Mouse (Mus musculus): ENCODE results near the gene Trem2. TPM values are rescaled to one million over a fixed set of nuclear protein-coding genes. Genes with fewer than 3 reads are reported as not detected.

Gene Trem2
- total and polyA plus RNA-seq, 3 experiments: not detected

DNA sequence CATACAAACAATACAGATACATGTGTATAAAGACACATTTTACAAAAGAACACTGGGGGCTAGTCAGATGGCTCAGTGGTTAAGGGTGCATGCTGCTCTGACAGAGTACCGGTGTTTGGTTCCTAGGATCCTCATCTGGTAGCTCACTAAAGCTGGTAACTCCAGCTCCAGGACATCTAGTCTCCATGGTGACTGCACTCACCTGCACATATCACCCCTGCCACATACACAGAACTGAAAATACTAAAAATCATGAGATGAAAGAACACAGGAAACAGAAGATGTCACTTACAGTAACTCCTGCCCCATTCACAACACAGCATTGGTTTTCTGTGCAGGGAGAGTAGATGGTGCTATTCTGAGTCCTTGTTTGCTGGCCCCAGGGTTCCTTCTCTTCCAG lies 27.5 kb upstream of the Trem2 start:
- Histone ChIP-seq H3K36me3 (replicated peaks in 1 of 2; ENCODE audit: control insufficient read depth in 1 of 2, insufficient read depth in 1 of 2, low read length in 1 of 2) (no peaks in the 10 kb centered on the region), H3K79me2 (replicated peaks; ENCODE audit: control insufficient read depth, extremely low read depth, insufficient read depth, poor library complexity, severe bottlenecking) (no peaks in the 10 kb centered on the region), H3K9me3 (replicated peaks; ENCODE audit: low read length) (no peaks in the 10 kb centered on the region), H3K4me2 (ENCODE audit: insufficient read depth, low read depth, poor library complexity, severe bottlenecking) (no peak overlapping the region), H3K9ac (ENCODE audit: insufficient read depth, low read depth) (no peak overlapping the region), H3K4me1 (ENCODE audit: control insufficient read depth in 1 of 2, insufficient read depth in 2 of 2) (peaks cover 0 to 41% of the 10 kb centered on the region in 2 experiments; a peak in 2 of 4 replicates), H3K4me3 (replicated peaks in 1 of 3; ENCODE audit: low read depth in 2 of 3, low read length in 2 of 3, poor library complexity in 1 of 3) (no peak overlapping the region), H3K27me3 (replicated peaks) (no peaks in the 10 kb centered on the region), H3K27ac (ENCODE audit: insufficient read depth, low read depth) (no peak overlapping the region)
- no peak for DNase-seq (ENCODE audit: extremely low read depth)
- in situ Hi-C loops (cut with MboI; ENCODE audit: low pct_ligation_motif_present, low pct_unique_long_range_greater_than_20kb, low sequenced_read_pairs): no loop called here
- dilution Hi-C loops (cut with MboI; ENCODE audit: extremely low pct_ligation_motif_present, extremely low pct_unique_long_range_greater_than_20kb, low sequenced_read_pairs): no loop called here
- TF ChIP-seq MYC (IDR thresholded peaks at IDR 0.05; ENCODE audit: low read depth, low read length) (no peak), ZNF384 (IDR thresholded peaks at IDR 0.05; ENCODE audit: low read depth, low read length) (no peak), SMC3 (IDR thresholded peaks at IDR 0.05; ENCODE audit: low read depth, low read length) (no peak), NELFE (IDR thresholded peaks at IDR 0.05; ENCODE audit: low read depth, low read length) (no peak), KAT2A (IDR thresholded peaks at IDR 0.05; ENCODE audit: insufficient replicate concordance, low read length) (no peak), CHD2 (IDR thresholded peaks at IDR 0.05; ENCODE audit: low read length) (no peak), RCOR1 (conservative IDR thresholded peaks at IDR 0.05; ENCODE audit: low read depth, low read length) (no peak), SIN3A (IDR thresholded peaks at IDR 0.05; ENCODE audit: low read length) (no peak), ZC3H11A (IDR thresholded peaks at IDR 0.05; ENCODE audit: low read depth, low read length) (no peak), JUN (IDR thresholded peaks at IDR 0.05; ENCODE audit: insufficient read depth, low read depth, low read length) (no peak), POLR2A (IDR thresholded peaks at IDR 0.05; ENCODE audit: low read depth, low read length) (no peak)

DNA sequence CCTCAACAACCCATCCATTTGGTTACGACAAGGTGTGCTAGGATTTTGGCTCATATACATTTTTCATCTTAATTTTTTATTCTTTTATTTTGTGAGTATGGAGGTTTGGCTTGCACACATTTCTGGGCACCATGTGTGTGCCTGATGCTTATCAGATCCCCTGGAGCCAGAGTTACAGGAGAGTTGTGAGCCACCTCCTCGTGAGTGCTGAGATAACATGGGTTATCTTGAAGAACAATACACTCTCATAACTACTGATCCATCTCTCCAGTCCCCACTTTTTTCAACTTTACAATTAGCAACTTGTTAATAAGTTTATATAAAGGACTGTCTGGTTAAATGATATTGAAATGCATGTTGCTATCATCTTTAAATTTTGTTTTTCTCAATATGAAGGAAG lies 24.9 kb upstream of the Trem2 start:
- Histone ChIP-seq H3K79me2 (replicated peaks; ENCODE audit: control insufficient read depth, extremely low read depth, insufficient read depth, poor library complexity, severe bottlenecking) (no peaks in the 10 kb centered on the region), H3K27me3 (replicated peaks) (no peaks in the 10 kb centered on the region), H3K4me1 (ENCODE audit: control insufficient read depth in 1 of 2, insufficient read depth in 2 of 2) (peaks cover 3 to 41% of the 10 kb centered on the region in 2 experiments; a peak in 3 of 4 replicates), H3K9ac (ENCODE audit: insufficient read depth, low read depth) (no peak overlapping the region), H3K27ac (ENCODE audit: insufficient read depth, low read depth) (no peak overlapping the region), H3K9me3 (replicated peaks; ENCODE audit: low read length) (no peaks in the 10 kb centered on the region), H3K4me3 (replicated peaks in 1 of 3; ENCODE audit: low read depth in 2 of 3, low read length in 2 of 3, poor library complexity in 1 of 3) (no peak overlapping the region), H3K4me2 (ENCODE audit: insufficient read depth, low read depth, poor library complexity, severe bottlenecking) (no peak overlapping the region), H3K36me3 (replicated peaks in 1 of 2; ENCODE audit: control insufficient read depth in 1 of 2, insufficient read depth in 1 of 2, low read length in 1 of 2) (peaks cover 0 to 7% of the 10 kb centered on the region in 2 experiments)
- in situ Hi-C loops (cut with MboI; ENCODE audit: low pct_ligation_motif_present, low pct_unique_long_range_greater_than_20kb, low sequenced_read_pairs): no loop called here
- DNase-seq (ENCODE audit: extremely low read depth): no peak
- no peak for TF ChIP-seq RCOR1 (conservative IDR thresholded peaks at IDR 0.05; ENCODE audit: low read depth, low read length)
- dilution Hi-C loops (cut with MboI; ENCODE audit: extremely low pct_ligation_motif_present, extremely low pct_unique_long_range_greater_than_20kb, low sequenced_read_pairs): no loop called here

DNA sequence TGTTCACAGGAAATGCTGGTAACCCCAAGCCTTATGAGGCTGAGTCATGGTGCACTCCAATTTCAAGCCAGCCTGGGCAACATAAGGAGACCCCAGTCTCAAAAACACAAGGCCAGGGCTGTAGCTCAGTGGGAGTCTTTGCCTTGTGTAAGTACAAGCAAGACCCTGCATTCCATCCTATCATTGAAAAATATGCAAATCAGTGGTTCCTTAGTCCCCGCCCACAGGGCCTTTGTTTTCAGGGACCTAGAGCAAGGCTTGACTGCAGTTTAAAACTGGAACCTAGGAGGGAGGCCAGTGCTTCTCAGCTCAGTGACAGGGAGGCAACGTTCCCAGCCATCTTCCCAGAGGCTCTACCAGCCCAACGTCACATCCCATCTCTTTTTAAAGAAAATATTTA lies 23.0 kb upstream of the Trem2 start:
- in situ Hi-C loops (cut with MboI; ENCODE audit: low pct_ligation_motif_present, low pct_unique_long_range_greater_than_20kb, low sequenced_read_pairs): no loop called here
- Histone ChIP-seq H3K4me1 (ENCODE audit: control insufficient read depth in 1 of 2, insufficient read depth in 2 of 2) (peaks cover 3 to 37% of the 10 kb centered on the region in 2 experiments; a peak in 3 of 4 replicates), H3K79me2 (replicated peaks; ENCODE audit: control insufficient read depth, extremely low read depth, insufficient read depth, poor library complexity, severe bottlenecking) (no peaks in the 10 kb centered on the region), H3K4me2 (ENCODE audit: insufficient read depth, low read depth, poor library complexity, severe bottlenecking) (no peak overlapping the region), H3K27ac (ENCODE audit: insufficient read depth, low read depth) (no peak overlapping the region), H3K9ac (ENCODE audit: insufficient read depth, low read depth) (no peak overlapping the region), H3K9me3 (replicated peaks; ENCODE audit: low read length) (no peaks in the 10 kb centered on the region), H3K27me3 (replicated peaks) (no peaks in the 10 kb centered on the region), H3K4me3 (replicated peaks in 1 of 3; ENCODE audit: low read depth in 2 of 3, low read length in 2 of 3, poor library complexity in 1 of 3) (no peak overlapping the region), H3K36me3 (replicated peaks in 1 of 2; ENCODE audit: control insufficient read depth in 1 of 2, insufficient read depth in 1 of 2, low read length in 1 of 2) (peaks cover 0 to 7% of the 10 kb centered on the region in 2 experiments)
- TF ChIP-seq TCF12 (IDR thresholded peaks at IDR 0.05; ENCODE audit: low read depth, low read length) (no peak), UBTF (IDR thresholded peaks at IDR 0.05; ENCODE audit: low read depth, low read length) (no peak)
- DNase-seq (ENCODE audit: extremely low read depth): no peak
- dilution Hi-C loops (cut with MboI; ENCODE audit: extremely low pct_ligation_motif_present, extremely low pct_unique_long_range_greater_than_20kb, low sequenced_read_pairs): no loop called here

Data from CH12.LX (cell line).